Mouse (Mus musculus): ENCODE results near the gene Slc37a3. TPM values are rescaled to one million over a fixed set of nuclear protein-coding genes. Genes with fewer than 3 reads are reported as not detected.
"Not testable (repeated sequence)": the region's sequence is repeated elsewhere in the genome, so short reads cannot be mapped to it uniquely, and the experiment has no call there.

Gene Slc37a3
- 53.3 and 60.3 TPM in 2 replicates for polyA plus RNA-seq (2015; fragmentation: Nextera tagmentation; extraction: Ambion mirVana)

- peaks cover 41% of the 10 kb centered on the region for H3K4me1 ChIP-seq
- H3K4me3 ChIP-seq (replicated peaks), result peak within 1 kb of the TSS; percentile 91
- H3K4me2 ChIP-seq (replicated peaks), result peak within 1 kb of the TSS; percentile 61
- under 1% methylated on average over 43 of the region's 43 CpGs for WGBS
- H3K9ac ChIP-seq, result peak within 1 kb of the TSS; percentile 90
- H3K27ac ChIP-seq (replicated peaks), result peak within 1 kb of the TSS; percentile 53; the same call in 1 of the 2 replicates
- ATAC-seq (ENCODE audit: insufficient number of reproducible peaks, low FRiP score, low TSS enrichment, low read depth), result peak; percentile 82
- peaks cover 6% of the 10 kb centered on the region for H3K27me3 ChIP-seq
- H3K9me3 ChIP-seq (replicated peaks), result no peaks in the 10 kb centered on the region
- H3K36me3 ChIP-seq, result peaks cover 5% of the 10 kb centered on the region; the same call in 1 of the 2 replicates
Observed at GRCm38 (mm10) chr6:39377311-39377827, at the start of gene Slc37a3. TSS of gene Slc37a3 (minus strand) at chr6:39377675.

DNA sequence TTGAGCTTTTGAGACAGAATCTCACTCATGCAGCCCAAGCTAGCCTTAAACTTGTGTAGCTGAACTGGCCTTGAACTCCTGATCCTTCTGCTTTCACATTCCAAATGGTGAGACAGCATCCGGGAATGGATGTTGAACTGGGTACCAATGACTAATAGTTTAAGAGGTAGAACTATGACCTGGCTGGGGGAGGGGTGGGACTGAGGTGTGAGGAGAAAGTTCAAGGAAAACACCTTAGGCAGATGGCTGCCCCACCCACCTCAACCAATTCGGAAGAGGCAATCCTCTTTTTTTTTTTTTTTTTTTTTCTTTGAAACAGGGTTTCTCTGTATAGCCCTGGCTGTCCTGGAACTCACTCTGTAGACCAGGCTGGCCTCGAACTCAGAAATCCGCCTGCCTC, 49.2 kb upstream of the Slc37a3 start:
- Histone ChIP-seq H3K9ac (no peak overlapping the region), H3K27ac (replicated peaks) (no peak overlapping the region), H3K4me2 (replicated peaks) (no peak overlapping the region), H3K27me3 (peaks cover 4% of the 10 kb centered on the region), H3K4me1 (no peaks in the 10 kb centered on the region), H3K4me3 (replicated peaks) (no peak overlapping the region), H3K36me3 (no peaks in the 10 kb centered on the region), H3K9me3 (replicated peaks) (no peaks in the 10 kb centered on the region)
- ATAC-seq (ENCODE audit: insufficient number of reproducible peaks, low FRiP score, low TSS enrichment, low read depth), result no peak
- 82% methylated on average over 4 of the region's 4 CpGs for WGBS

DNA sequence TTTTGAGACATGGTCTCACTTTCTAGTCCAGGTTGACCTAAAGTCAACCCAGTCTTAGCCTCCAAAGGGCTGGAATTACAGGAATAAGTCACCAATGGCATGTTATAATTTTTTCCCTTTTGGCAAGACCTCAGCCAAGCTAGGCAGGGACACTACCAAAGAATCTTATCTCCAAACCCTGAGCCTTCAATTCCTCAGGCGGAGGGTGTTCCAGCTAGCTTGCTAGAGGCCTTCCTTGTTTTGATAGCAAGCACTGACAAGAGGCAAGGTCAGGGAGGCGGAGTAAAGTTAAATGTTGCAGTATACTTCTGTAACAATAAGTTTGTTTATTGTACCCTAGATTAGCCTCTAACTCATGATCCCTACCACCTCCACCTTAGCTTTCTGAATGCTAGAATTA, 47.7 kb upstream of the Slc37a3 start:
- H3K4me2 ChIP-seq (replicated peaks), result no peak overlapping the region
- H3K4me1 ChIP-seq, result 0 out of 2 replicates have a peak, but pooled peaks cover 3% of the 10 kb centered on the region
- no peak for ATAC-seq (ENCODE audit: insufficient number of reproducible peaks, low FRiP score, low TSS enrichment, low read depth)
- H3K9ac ChIP-seq, result no peak overlapping the region
- H3K4me3 ChIP-seq (replicated peaks), result no peak overlapping the region
- no peaks in the 10 kb centered on the region for H3K9me3 ChIP-seq (replicated peaks)
- H3K36me3 ChIP-seq, result no peaks in the 10 kb centered on the region
- H3K27me3 ChIP-seq, result peaks cover 4% of the 10 kb centered on the region
- 83% methylated on average over 2 of the region's 2 CpGs for WGBS
- H3K27ac ChIP-seq (replicated peaks), result no peak overlapping the region

- WGBS, result 89% methylated on average over 7 of the region's 7 CpGs
- H3K4me2 ChIP-seq (replicated peaks), result no peak overlapping the region
- peaks cover 8% of the 10 kb centered on the region; the same call in 1 of the 2 replicates for H3K4me1 ChIP-seq
- no peak overlapping the region for H3K4me3 ChIP-seq (replicated peaks)
- H3K27me3 ChIP-seq, result peaks cover 4% of the 10 kb centered on the region
- no peaks in the 10 kb centered on the region for H3K9me3 ChIP-seq (replicated peaks)
- no peak overlapping the region for H3K27ac ChIP-seq (replicated peaks)
- ATAC-seq (ENCODE audit: insufficient number of reproducible peaks, low FRiP score, low TSS enrichment, low read depth), result no peak
- no peaks in the 10 kb centered on the region for H3K36me3 ChIP-seq
- no peak overlapping the region for H3K9ac ChIP-seq
Observed at GRCm38 (mm10) chr6:39423686-39424085, 46.2 kb upstream of the Slc37a3 start.

DNA sequence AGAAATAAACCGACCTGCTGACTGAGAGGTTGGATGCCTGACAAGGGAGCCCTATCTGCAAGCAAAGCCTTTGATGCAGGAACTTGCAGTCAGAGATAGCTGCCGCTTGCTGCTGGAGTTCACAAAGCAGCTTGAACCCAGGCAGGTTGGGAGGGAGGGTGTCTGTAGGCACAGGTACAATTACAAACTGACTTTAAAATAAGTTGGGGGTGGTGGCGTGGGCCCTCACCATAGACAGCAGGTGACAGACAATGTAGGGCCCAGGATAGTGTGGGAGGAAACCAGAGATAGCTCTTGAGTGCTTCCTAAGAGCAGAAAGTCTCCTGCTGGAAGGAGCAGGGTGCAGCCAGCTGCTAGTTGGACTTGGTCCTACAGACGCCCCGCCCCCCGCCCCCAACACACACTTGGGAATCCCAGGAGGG, 45.7 kb upstream of the Slc37a3 start:
- WGBS, result 65% methylated on average over 6 of the region's 6 CpGs

DNA sequence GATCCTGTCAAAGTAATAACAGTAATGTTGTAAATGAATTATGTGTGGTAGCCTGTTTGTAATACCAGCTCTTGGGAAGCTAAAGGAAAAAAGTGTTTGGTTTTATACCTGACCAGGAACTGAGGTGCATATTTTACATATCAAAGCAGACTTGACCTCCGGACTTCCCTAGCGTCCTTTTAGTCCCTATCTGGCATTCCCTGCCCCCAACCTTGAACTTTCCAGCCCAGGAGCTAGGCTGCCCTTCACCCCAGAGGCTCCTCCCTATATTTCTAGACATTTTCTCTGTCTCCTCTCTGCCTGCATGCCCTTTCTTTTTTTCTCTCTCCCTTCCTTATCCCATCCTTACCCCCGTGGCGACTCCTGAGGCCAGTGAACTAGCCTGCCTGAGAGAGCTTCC, 43.4 kb upstream of the Slc37a3 start:
- H3K27ac ChIP-seq (replicated peaks), result no peak overlapping the region
- H3K9ac ChIP-seq, result no peak overlapping the region
- no peaks in the 10 kb centered on the region for H3K36me3 ChIP-seq
- peaks cover 4% of the 10 kb centered on the region for H3K27me3 ChIP-seq
- no peaks in the 10 kb centered on the region for H3K9me3 ChIP-seq (replicated peaks)
- H3K4me1 ChIP-seq, result peaks cover 8% of the 10 kb centered on the region; the same call in 1 of the 2 replicates
- H3K4me3 ChIP-seq (replicated peaks), result peak overlapping the region; percentile 97; the same call in 1 of the 2 replicates
- no peak for ATAC-seq (ENCODE audit: insufficient number of reproducible peaks, low FRiP score, low TSS enrichment, low read depth)
- WGBS, result 42% methylated on average over 4 of the region's 4 CpGs
- H3K4me2 ChIP-seq (replicated peaks), result peak overlapping the region; percentile 63; the same call in 1 of the 2 replicates

More for the DNA sequence above, 45.7 kb upstream of the Slc37a3 start:
- H3K36me3 ChIP-seq, result no peaks in the 10 kb centered on the region
- no peak overlapping the region for H3K27ac ChIP-seq (replicated peaks)
- H3K4me1 ChIP-seq, result peaks cover 8% of the 10 kb centered on the region; the same call in 1 of the 2 replicates
- H3K4me2 ChIP-seq (replicated peaks), result no peak overlapping the region
- H3K9ac ChIP-seq, result no peak overlapping the region
- no peak overlapping the region for H3K4me3 ChIP-seq (replicated peaks)
- peaks cover 4% of the 10 kb centered on the region for H3K27me3 ChIP-seq
- ATAC-seq (ENCODE audit: insufficient number of reproducible peaks, low FRiP score, low TSS enrichment, low read depth), result no peak
- no peaks in the 10 kb centered on the region for H3K9me3 ChIP-seq (replicated peaks)

GRCm38 (mm10) chr6:39419851-39420721, 42.6 kb upstream of the Slc37a3 start, which contains the start of gene Mkrn1:
TSS of gene Mkrn1 (minus strand) at chr6:39420462.
- under 1% methylated on average over 66 of the region's 82 CpGs for WGBS
- ATAC-seq (ENCODE audit: insufficient number of reproducible peaks, low FRiP score, low TSS enrichment, low read depth), result peak; percentile 92
- H3K4me3 ChIP-seq (replicated peaks), result peak within 1 kb of the TSS; percentile 97

GRCm38 (mm10) chr6:39419386-39419850, 41.9 kb upstream of the Slc37a3 start:
- H3K27ac ChIP-seq (replicated peaks), result peak overlapping the region; percentile 86
- under 1% methylated on average over 43 of the region's 43 CpGs for WGBS
- no peaks in the 10 kb centered on the region for H3K36me3 ChIP-seq
- no peaks in the 10 kb centered on the region for H3K9me3 ChIP-seq (replicated peaks)
- H3K4me2 ChIP-seq (replicated peaks), result peak overlapping the region; percentile 63
- H3K27me3 ChIP-seq, result peaks cover 4% of the 10 kb centered on the region
- H3K9ac ChIP-seq, result peak overlapping the region; percentile 66
- ATAC-seq (ENCODE audit: insufficient number of reproducible peaks, low FRiP score, low TSS enrichment, low read depth), result no peak; the same call in 1 of the 2 replicates
- H3K4me3 ChIP-seq (replicated peaks), result peak overlapping the region; percentile 97
- H3K4me1 ChIP-seq, result peaks cover 8% of the 10 kb centered on the region; the same call in 1 of the 2 replicates

More at GRCm38 (mm10) chr6:39419851-39420721, 42.6 kb upstream of the Slc37a3 start, which contains the start of gene Mkrn1:
- H3K4me2 ChIP-seq (replicated peaks), result peak within 1 kb of the TSS; percentile 63
- peaks cover 8% of the 10 kb centered on the region; the same call in 1 of the 2 replicates for H3K4me1 ChIP-seq
- H3K9ac ChIP-seq, result peak within 1 kb of the TSS; percentile 66
- H3K9me3 ChIP-seq (replicated peaks), result no peaks in the 10 kb centered on the region
- peak within 1 kb of the TSS; percentile 86 for H3K27ac ChIP-seq (replicated peaks)
- peaks cover 4% of the 10 kb centered on the region for H3K27me3 ChIP-seq
- no peaks in the 10 kb centered on the region for H3K36me3 ChIP-seq

DNA sequence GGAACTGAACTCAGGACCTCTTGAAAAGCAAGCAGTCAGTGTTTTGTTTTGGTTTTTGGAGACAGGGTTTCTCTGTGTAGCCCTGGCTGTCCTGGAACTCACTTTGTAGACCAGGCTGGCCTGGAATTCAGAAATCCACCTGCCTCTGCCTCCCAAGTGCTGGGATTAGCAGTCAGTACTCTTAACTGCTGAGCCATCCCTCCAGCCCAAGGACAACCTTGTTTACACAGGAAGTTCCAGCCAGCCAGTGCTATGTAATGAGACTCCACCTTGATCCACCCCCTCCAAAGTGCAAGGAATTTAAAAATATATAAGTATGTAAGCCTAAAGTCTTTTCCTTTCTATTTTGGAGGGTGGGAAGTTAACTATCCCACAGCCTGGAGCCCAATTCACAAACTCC, 39.2 kb upstream of the Slc37a3 start:
- H3K9me3 ChIP-seq (replicated peaks); H3K27me3 ChIP-seq; H3K4me1 ChIP-seq; H3K9ac ChIP-seq; H3K4me3 ChIP-seq (replicated peaks); H3K36me3 ChIP-seq; ATAC-seq (ENCODE audit: insufficient number of reproducible peaks, low FRiP score, low TSS enrichment, low read depth); H3K27ac ChIP-seq (replicated peaks); H3K4me2 ChIP-seq (replicated peaks): not testable (repeated sequence)

- ATAC-seq (ENCODE audit: insufficient number of reproducible peaks, low FRiP score, low TSS enrichment, low read depth), result no peak
- H3K9ac ChIP-seq, result no peak overlapping the region
- H3K4me2 ChIP-seq (replicated peaks), result no peak overlapping the region
- peaks cover 8% of the 10 kb centered on the region; the same call in 1 of the 2 replicates for H3K4me1 ChIP-seq
- no peaks in the 10 kb centered on the region for H3K36me3 ChIP-seq
- WGBS, result 46% methylated on average over 3 of the region's 5 CpGs
- H3K4me3 ChIP-seq (replicated peaks), result no peak overlapping the region
- H3K9me3 ChIP-seq (replicated peaks), result no peaks in the 10 kb centered on the region
- no peaks in the 10 kb centered on the region for H3K27me3 ChIP-seq
- H3K27ac ChIP-seq (replicated peaks), result no peak overlapping the region
Observed at GRCm38 (mm10) chr6:39415762-39416161, 38.3 kb upstream of the Slc37a3 start.

GRCm38 (mm10) chr6:39414106-39414505, 36.6 kb upstream of the Slc37a3 start:
- no peak overlapping the region for H3K27ac ChIP-seq (replicated peaks)
- H3K4me2 ChIP-seq (replicated peaks), result no peak overlapping the region
- H3K9me3 ChIP-seq (replicated peaks), result no peaks in the 10 kb centered on the region
- 0 out of 2 replicates have a peak, but pooled peaks cover 7% of the 10 kb centered on the region for H3K36me3 ChIP-seq
- H3K4me1 ChIP-seq, result peaks cover 4% of the 10 kb centered on the region; the same call in 1 of the 2 replicates
- H3K4me3 ChIP-seq (replicated peaks), result no peak overlapping the region
- no peaks in the 10 kb centered on the region for H3K27me3 ChIP-seq
- no peak for ATAC-seq (ENCODE audit: insufficient number of reproducible peaks, low FRiP score, low TSS enrichment, low read depth)
- no peak overlapping the region for H3K9ac ChIP-seq
- 89% methylated on average over 1 of the region's 1 CpGs for WGBS
